Mouse (Mus musculus) heart, adult 2 months (tissue): Measurements from ENCODE around the gene Arnt. TPM values are rescaled to one million over a fixed set of nuclear protein-coding genes. Genes with fewer than 3 reads are reported as not detected.

Experiments
- DNase-seq, 2 experiments: peaks; one replicate each; pipeline ENCODE4 v3.0.0; 2021
- H3K27ac ChIP-seq: fragments of 200-600 bp; 2 replicates; pipeline ENCODE4 v1.8.1; 2022
- H3K27me3 ChIP-seq: fragments of 200-500 bp; 2 replicates; pipeline ENCODE4 v1.6.1; 2012; ENCODE audit warnings: mild to moderate bottlenecking, low read length, inconsistent platforms, mixed read lengths; ENCODE audit not compliant: control insufficient read depth, insufficient read depth
- H3K36me3 ChIP-seq: fragments of 200-500 bp; 2 replicates; pipeline ENCODE4 v1.6.1; 2012; ENCODE audit warnings: low read length, inconsistent platforms; ENCODE audit not compliant: control insufficient read depth, insufficient read depth
- H3K4me1 ChIP-seq: fragments of 200-500 bp; 2 replicates; pipeline ENCODE4 v1.6.1; 2011; ENCODE audit warnings: low read length; ENCODE audit not compliant: control insufficient read depth, insufficient read depth
- H3K4me3 ChIP-seq: fragments of 200-600 bp; 2 replicates; pipeline ENCODE4 v1.8.1; 2022
- H3K79me2 ChIP-seq: fragments of 200-500 bp; replicated peaks from 2 replicates; pipeline ENCODE4 v1.6.1; 2012; ENCODE audit warnings: mild to moderate bottlenecking, inconsistent platforms, low read length, moderate library complexity, mixed read lengths; ENCODE audit not compliant: control insufficient read depth, insufficient read depth
- H3K9ac ChIP-seq: fragments of 200-500 bp; 2 replicates; pipeline ENCODE4 v1.6.1; 2012; ENCODE audit warnings: low read depth, mild to moderate bottlenecking, control low read depth, inconsistent platforms, low read length, mixed read lengths
- CTCF ChIP-seq: fragments of 200-600 bp; IDR thresholded peaks from 2 replicates; pipeline ENCODE4 v1.8.1; 2022; ENCODE audit warnings: antibody characterized with exemption, mild to moderate bottlenecking, moderate library complexity
- EP300 ChIP-seq: fragments of 200-500 bp; IDR thresholded peaks from 2 replicates; pipeline ENCODE4 v1.6.1; 2011; ENCODE audit warnings: low read depth, low read length, control low read depth; ENCODE audit not compliant: insufficient read depth
- POLR2A ChIP-seq: fragments of 200-500 bp; IDR thresholded peaks from 2 replicates; pipeline ENCODE4 v1.6.1; 2011; ENCODE audit warnings: mild to moderate bottlenecking, low read depth, low read length, control low read depth; ENCODE audit not compliant: insufficient read depth
- WGBS: fragments of 180-500 bp; shearing (Covaris S2); methylation state at CpG from one replicate; pipeline ENCODE4 v1.1.7; 2018; 5-methylcytosine and 5-hydroxymethylcytosine counted together
- intact Hi-C: fragments of 180-260 bp; cut with DNase I; formaldehyde crosslinking; loops from one replicate; pipeline ENCODE4 v1.15.1; 2025
- long read RNA-seq: library from polyadenylated mRNA; stranded (forward); transcript quantifications from one replicate; pipeline ENCODE4 v2.0.0, GENCODE M21; 2021
- polyA plus RNA-seq: library from polyadenylated mRNA; depleted of rRNA; stranded (reverse); fragments of >200 nt; gene quantifications from 2 replicates; pipeline ENCODE4 v1.2.3, GENCODE M21; 2012; rRNA removed
- total RNA-seq, 2 experiments: library from RNA; stranded (reverse); gene quantifications; 2 replicates each; pipeline ENCODE4 v1.2.3; 2021

Gene Arnt
- total RNA-seq (10 to 100 TPM; 37.4 to 41.5 TPM), polyA plus RNA-seq (26.2 and 34.1 TPM in 2 replicates)
- long read RNA-seq, full-length matches to known transcripts: 19 of 27 reads
- long read RNA-seq, partial matches to known transcripts: 1 of 27 reads
- long read RNA-seq, other reads (novel, unspliced or antisense): 7 of 27 reads

- Histone ChIP-seq H3K4me3 (peak within 1 kb of the TSS; percentile 98), H3K9ac (peak within 1 kb of the TSS; percentile 76), H3K36me3 (peaks cover 13% of the 10 kb centered on the region), H3K79me2 (peaks cover 6% of the 10 kb centered on the region), H3K27ac (peak within 1 kb of the TSS; percentile 93), H3K27me3 (no peaks in the 10 kb centered on the region), H3K4me1 (peaks cover 7% of the 10 kb centered on the region)
- TF ChIP-seq EP300: peak; percentile 78; the same call in 1 of the 2 replicates
- peak; percentile 97 for TF ChIP-seq POLR2A
- TF ChIP-seq CTCF: no peak
- WGBS: under 1% methylated on average over 47 of the region's 47 CpGs
- intact Hi-C loops: loop anchor here (1.0 to 10.0 kb wide), 3 partner anchors 9 to 150 kb away; partner anchors contain the start of genes Golph3l and Setdb1
- DNase-seq: peak; percentile 91 to 96
Measured at GRCm38 (mm10) chr3:95434136-95434982, at the start of gene Arnt. Gene Arnt (plus strand): TSS chr3:95434388.

- no peak overlapping the region for H3K27ac ChIP-seq
- H3K36me3 ChIP-seq: no peaks in the 10 kb centered on the region
- TF ChIP-seq CTCF (no peak), POLR2A (no peak), EP300 (no peak)
- H3K4me3 ChIP-seq: no peak overlapping the region
- no peak for DNase-seq
- H3K9ac ChIP-seq: no peak overlapping the region
- intact Hi-C loops: no loop called here
- 64% methylated on average over 5 of the region's 5 CpGs for WGBS
- no peaks in the 10 kb centered on the region for H3K79me2 ChIP-seq
- H3K27me3 ChIP-seq: no peaks in the 10 kb centered on the region
- H3K4me1 ChIP-seq: no peaks in the 10 kb centered on the region
Measured at GRCm38 (mm10) chr3:95385401-95386075, 48.6 kb upstream of the Arnt start.

DNA sequence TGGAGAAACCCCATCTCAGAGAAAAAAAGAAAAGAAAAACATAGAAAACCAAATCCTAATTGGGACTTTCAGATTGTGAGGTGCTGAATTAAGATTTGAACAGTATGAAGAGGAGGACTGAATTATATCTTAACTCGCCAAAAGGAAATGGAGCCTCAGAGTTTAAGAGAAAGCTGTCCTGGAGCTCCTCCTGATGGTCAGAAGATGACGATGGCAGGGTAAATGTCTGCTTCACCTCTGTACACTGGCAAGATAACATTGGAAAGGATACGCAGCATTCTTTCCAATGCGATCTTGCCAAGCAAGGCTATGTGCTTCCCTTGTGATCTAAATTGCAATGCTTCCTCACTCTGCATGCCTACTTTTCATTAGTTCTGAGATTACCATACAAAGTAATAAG is 39.8 kb upstream of the Arnt start:
- Histone ChIP-seq H3K4me1 (no peaks in the 10 kb centered on the region), H3K79me2 (no peaks in the 10 kb centered on the region), H3K27me3 (no peaks in the 10 kb centered on the region), H3K36me3 (no peaks in the 10 kb centered on the region), H3K9ac (no peak overlapping the region), H3K27ac (no peak overlapping the region), H3K4me3 (no peak overlapping the region)
- TF ChIP-seq CTCF: peak; percentile 68
- TF ChIP-seq EP300: no peak
- TF ChIP-seq POLR2A: no peak
- intact Hi-C loops: loop anchor here (5.0 kb wide), 1 partner anchor 82 kb away; the partner anchor contains the start of gene Cers2
- WGBS: 40% methylated on average over 4 of the region's 4 CpGs
- peak in 1 of 2 experiments; percentile 4 for DNase-seq

- DNase-seq: no peak
- Histone ChIP-seq H3K27me3 (no peaks in the 10 kb centered on the region), H3K4me3 (no peak within 1 kb of the TSS), H3K36me3 (no peaks in the 10 kb centered on the region), H3K4me1 (no peaks in the 10 kb centered on the region), H3K79me2 (no peaks in the 10 kb centered on the region), H3K9ac (no peak within 1 kb of the TSS), H3K27ac (no peak within 1 kb of the TSS)
- intact Hi-C loops: no loop called here
- 84% methylated on average over 3 of the region's 3 CpGs for WGBS
- no peak for TF ChIP-seq CTCF
- no peak for TF ChIP-seq EP300
- no peak for TF ChIP-seq POLR2A
Measured at GRCm38 (mm10) chr3:95402741-95403140, 31.4 kb upstream of the Arnt start, which contains the start of gene 4930558C23Rik. Gene 4930558C23Rik (minus strand): TSS chr3:95402841.

GRCm38 (mm10) chr3:95407728-95408127 is 26.5 kb upstream of the Arnt start:
- TF ChIP-seq CTCF (no peak), EP300 (no peak), POLR2A (no peak)
- Histone ChIP-seq H3K4me3 (no peak overlapping the region), H3K4me1 (no peaks in the 10 kb centered on the region), H3K9ac (no peak overlapping the region), H3K36me3 (no peaks in the 10 kb centered on the region), H3K79me2 (no peaks in the 10 kb centered on the region), H3K27me3 (no peaks in the 10 kb centered on the region), H3K27ac (no peak overlapping the region)
- intact Hi-C loops: no loop called here
- DNase-seq: no peak
- 54% methylated on average over 1 of the region's 1 CpGs for WGBS
